Mouse (Mus musculus): ENCODE data around the gene Ifitm5.

DNA sequence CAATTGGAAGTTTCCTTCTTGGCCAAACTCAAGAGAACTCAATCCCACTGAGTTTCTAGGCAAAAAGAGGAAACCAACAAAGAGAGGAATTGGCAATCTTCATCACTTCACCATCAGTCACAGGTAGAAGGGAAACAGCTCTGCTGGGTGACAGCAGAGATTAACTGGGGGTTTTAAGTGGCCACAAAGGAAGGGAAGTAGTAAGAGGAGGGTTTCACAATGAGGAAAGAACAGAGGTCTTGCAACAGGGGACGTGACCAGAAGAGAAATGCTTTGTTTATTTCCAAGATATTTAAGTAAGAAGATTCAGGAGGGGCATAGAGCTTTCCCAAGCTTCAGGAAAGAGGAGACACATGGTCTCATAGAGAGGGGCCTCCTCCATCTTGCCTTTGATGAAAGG lies 47.7 kb upstream of the Ifitm5 start:
- no peak for TF ChIP-seq GATA1 (IDR thresholded peaks at IDR 0.05; ENCODE audit: low read length)
- TF ChIP-seq TAL1 (IDR thresholded peaks at IDR 0.05; ENCODE audit: low read length) = no peak
